13 mouse cellular contexts compared by ENCODE assay signal in genomic region chr10:95879983-95880934, GRCm38 (mm10). TPM values are rescaled to one million over a fixed set of nuclear protein-coding genes. Genes with fewer than 3 reads are reported as not detected.
A peak's percentile ranks its signal among the peaks of the same experiment; 100 is the strongest.
DNase-seq lines count a peak whose midpoint lies in the region; ATAC-seq and TF ChIP-seq lines count a peak whose summit lies in the region.
"Had no signal": no experiment of that assay in that cellular context is flagged by ENCODE, and none has a peak within 500 bp of the region (broad histone marks: within the 10 kb centered on the region; RNA-seq: fewer than 3 reads in every experiment).

No protein-coding gene starts in this region.

- H3K27me3 ChIP-seq in lung, postnatal 0 days (replicated peaks; ENCODE audit: insufficient read depth, low read length) = no peaks in the 10 kb centered on the region
- H3K27me3 ChIP-seq: embryonic facial prominence, embryonic 12.5 days; midbrain, embryonic 12.5 days; Patski had no signal

- no peak overlapping the region for H3K4me3 ChIP-seq in lung, postnatal 0 days (ENCODE audit: low read depth, low read length)
- H3K4me3 ChIP-seq: embryonic facial prominence, embryonic 12.5 days; midbrain, embryonic 12.5 days had no signal

- no peaks in the 10 kb centered on the region for H3K9me3 ChIP-seq in lung, postnatal 0 days (ENCODE audit: low read length)
- H3K9me3 ChIP-seq: embryonic facial prominence, embryonic 12.5 days; midbrain, embryonic 12.5 days had no signal

- no peaks in the 10 kb centered on the region for H3K4me1 ChIP-seq in lung, postnatal 0 days (ENCODE audit: insufficient read depth, low read depth, low read length)

- DNase-seq in lung, postnatal 0 days (ENCODE audit: low spot score) = peak; percentile 31
- no peak for DNase-seq in lung, postnatal 4 days
- DNase-seq in ES-CJ7 (ENCODE audit: low read depth, low spot score) = peak; percentile 39
- peak; percentile 67 for DNase-seq in naive thymus-derived CD4-positive, alpha-beta T cell, adult 2 months (ENCODE audit: low read depth)
- DNase-seq in adrenal gland, postnatal 10 days = no peak
- no peak for DNase-seq in frontal cortex, postnatal 14 days (ENCODE audit: low spot score in 2 of 2)
- DNase-seq: heart, postnatal 10 days had no signal

- H3K4me2 ChIP-seq in lung, postnatal 0 days (replicated peaks; ENCODE audit: low read depth, low read length) = no peak overlapping the region
- H3K4me2 ChIP-seq: embryonic facial prominence, embryonic 12.5 days; midbrain, embryonic 12.5 days had no signal

- TF ChIP-seq CTCF in lung, postnatal 0 days (IDR thresholded peaks at IDR 0.05) = no peak

- no peak overlapping the region for H3K9ac ChIP-seq in lung, postnatal 0 days (replicated peaks; ENCODE audit: low read depth)
- H3K9ac ChIP-seq: embryonic facial prominence, embryonic 12.5 days; midbrain, embryonic 12.5 days had no signal

- H3K36me3 ChIP-seq in lung, postnatal 0 days (ENCODE audit: insufficient read depth, low read length) = no peaks in the 10 kb centered on the region
- H3K36me3 ChIP-seq: embryonic facial prominence, embryonic 12.5 days; midbrain, embryonic 12.5 days had no signal

- ATAC-seq in lung, postnatal 0 days = no peak
- peak; percentile 93 for ATAC-seq in inflammation-experienced regulatory T-cells, adult 6 months
- ATAC-seq: Patski had no signal

- H3K27ac ChIP-seq in lung, postnatal 0 days (ENCODE audit: low read length) = no peak overlapping the region
- H3K27ac ChIP-seq: embryonic facial prominence, embryonic 12.5 days; midbrain, embryonic 12.5 days had no signal

- TF ChIP-seq EP300 in lung, postnatal 0 days (IDR thresholded peaks at IDR 0.05) = no peak

- 84% methylated on average over 17 of the region's 17 CpGs for WGBS in lung, postnatal 0 days

RNA-seq across cellular contexts. Expression of gene Gm33543, which starts 37.5 kb away (rescaled TPM):
- not detected in 2 replicates for polyA plus RNA-seq in lung, postnatal 0 days (2015; fragmentation: Nextera tagmentation; extraction: Ambion mirVana)
- polyA plus RNA-seq in inflammation-experienced regulatory T-cells, adult 6 months (2017; shearing (Covaris generic)) = not detected
- total RNA-seq in adrenal gland, postnatal 10 days (2021) = 1 to 10 TPM; 1.1 to 2.2 TPM
- polyA plus RNA-seq: embryonic facial prominence, embryonic 12.5 days; limb, embryonic 11.5 days; midbrain, embryonic 12.5 days; Patski; stomach, embryonic 14.5 days had no signal

Comparison
In these comparisons a context has a peak if more than half of its experiments do, and no peak if none do; other contexts are left out.
1. DNase-seq: peak in lung, postnatal 0 days (single experiment), ES-CJ7 (single experiment) and naive thymus-derived CD4-positive, alpha-beta T cell, adult 2 months (single experiment); none in lung, postnatal 4 days (0 of 2), adrenal gland, postnatal 10 days (single experiment) and frontal cortex, postnatal 14 days (0 of 2).